Mouse (Mus musculus) intestine, embryonic 14.5 days (tissue): Measurements from ENCODE around the gene Aagab. TPM values are rescaled to one million over a fixed set of nuclear protein-coding genes. Genes with fewer than 3 reads are reported as not detected.
A peak's percentile ranks its signal among the peaks of the same experiment; 100 is the strongest.

Experiments used
- ATAC-seq: fragments of 200-750 bp; cut with Nextera tagmentation; replicated peaks from 2 replicates; pipeline ENCODE4 v1.8.0; 2017; ENCODE audit warnings: low read depth, moderate number of reproducible peaks, moderate TSS enrichment, moderate library complexity; ENCODE audit not compliant: low FRiP score, low TSS enrichment
- DNase-seq: peaks from one replicate; pipeline ENCODE4 v3.0.0-alpha.2; 2018; ENCODE audit warnings: low spot score
- H3K27ac ChIP-seq: fragments of 300-500 bp; sonication (generic); 2 replicates; pipeline ENCODE4 v1.5.1; 2014; ENCODE audit warnings: low read depth, mild to moderate bottlenecking, control low read depth
- H3K27me3 ChIP-seq: fragments of 300-500 bp; sonication (generic); replicated peaks from 2 replicates; pipeline ENCODE4 v1.6.1; 2014; ENCODE audit warnings: low read length, control low read depth; ENCODE audit not compliant: control insufficient read depth, insufficient read depth
- H3K36me3 ChIP-seq: fragments of 300-500 bp; sonication (generic); 2 replicates; pipeline ENCODE4 v1.6.1; 2014; ENCODE audit warnings: low read length, control low read depth; ENCODE audit not compliant: control insufficient read depth, insufficient read depth
- H3K4me1 ChIP-seq: fragments of 300-500 bp; sonication (generic); replicated peaks from 2 replicates; pipeline ENCODE4 v1.6.1; 2014; ENCODE audit warnings: low read length, control low read depth, mixed read lengths; ENCODE audit not compliant: control insufficient read depth, insufficient read depth
- H3K4me2 ChIP-seq: fragments of 300-500 bp; sonication (generic); 2 replicates; pipeline ENCODE4 v1.6.1; 2014; ENCODE audit warnings: low read length
- H3K4me3 ChIP-seq: fragments of 300-500 bp; sonication (generic); 2 replicates; pipeline ENCODE4 v1.5.1; 2014; ENCODE audit warnings: low read depth, low read length, control low read depth, mixed read lengths
- H3K9ac ChIP-seq: fragments of 300-500 bp; sonication (generic); 2 replicates; pipeline ENCODE4 v1.6.1; 2014; ENCODE audit warnings: mild to moderate bottlenecking, low read length
- H3K9me3 ChIP-seq: fragments of 300-500 bp; sonication (generic); 2 replicates; pipeline ENCODE4 v1.6.1; 2016; ENCODE audit warnings: low read length, control low read depth; ENCODE audit not compliant: control insufficient read depth
- WGBS: fragments of 180-500 bp; shearing (Covaris S2); extraction: QIAGEN DNeasy Blood & Tissue Kit; methylation state at CpG from one replicate; pipeline ENCODE4 v1.1.7; 2014; 5-methylcytosine and 5-hydroxymethylcytosine counted together
- polyA plus RNA-seq: library from polyadenylated mRNA; unstranded; fragments of >200 nt; fragmentation: Nextera tagmentation; extraction: Ambion mirVana; gene quantifications from 2 replicates; pipeline ENCODE4 v1.2.1, GENCODE M21; 2014

Aagab gene
- polyA plus RNA-seq, 1 experiment from 2014 or later: 26.0 TPM

DNA sequence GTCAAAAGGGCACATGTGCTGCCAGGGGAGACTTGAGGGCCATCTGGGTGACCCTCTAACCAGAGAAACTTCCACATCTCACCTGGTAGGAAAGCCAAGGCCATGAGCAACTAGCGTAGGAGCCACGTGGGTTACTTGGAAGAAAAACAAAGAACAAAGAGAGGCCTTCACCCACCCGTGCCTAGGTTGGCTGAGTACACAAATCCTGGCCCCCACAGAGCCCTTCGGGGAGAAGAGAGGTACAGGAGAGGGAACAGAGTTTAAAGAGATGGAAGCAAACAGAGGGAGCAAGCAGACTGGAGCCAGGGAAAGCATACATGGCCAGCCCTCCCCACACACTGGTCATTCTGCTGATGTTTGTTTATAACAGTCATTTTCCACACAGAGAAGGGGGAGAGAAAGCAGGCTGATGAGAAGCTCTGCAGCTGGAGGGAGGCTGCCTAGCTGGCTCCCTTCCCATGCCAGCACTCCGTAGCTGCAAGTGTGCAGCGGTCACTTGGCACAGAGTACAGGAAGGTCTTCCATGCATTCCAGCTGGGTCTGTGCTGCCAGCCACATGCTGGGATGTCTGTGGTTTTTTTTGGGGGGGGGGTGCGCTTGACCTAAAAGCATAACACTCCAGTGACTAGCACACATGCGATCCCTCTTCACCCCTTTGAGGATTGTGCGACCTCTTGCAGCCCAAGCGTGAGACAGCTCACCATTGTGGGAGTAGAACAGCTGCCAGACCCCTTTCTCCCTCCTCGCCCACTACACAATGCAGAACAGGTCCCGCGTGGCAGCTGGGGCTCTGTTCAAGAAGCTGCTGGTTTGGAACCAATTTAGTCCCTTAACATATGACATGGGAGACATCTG, 62.6 kb downstream of the Aagab start:
- Histone ChIP-seq H3K27ac (0 out of 2 replicates have a peak overlapping the region, but pooled peaks have one; percentile 6), H3K36me3 (peaks cover 38% of the 10 kb centered on the region), H3K4me2 (no peak overlapping the region), H3K9me3 (0 out of 2 replicates have a peak, but pooled peaks cover 2% of the 10 kb centered on the region), H3K4me3 (no peak overlapping the region), H3K4me1 (peaks cover 29% of the 10 kb centered on the region), H3K27me3 (no peaks in the 10 kb centered on the region), H3K9ac (no peak overlapping the region)
- ATAC-seq: no peak
- DNase-seq: no peak
- WGBS: 55% methylated on average over 13 of the region's 13 CpGs

DNA sequence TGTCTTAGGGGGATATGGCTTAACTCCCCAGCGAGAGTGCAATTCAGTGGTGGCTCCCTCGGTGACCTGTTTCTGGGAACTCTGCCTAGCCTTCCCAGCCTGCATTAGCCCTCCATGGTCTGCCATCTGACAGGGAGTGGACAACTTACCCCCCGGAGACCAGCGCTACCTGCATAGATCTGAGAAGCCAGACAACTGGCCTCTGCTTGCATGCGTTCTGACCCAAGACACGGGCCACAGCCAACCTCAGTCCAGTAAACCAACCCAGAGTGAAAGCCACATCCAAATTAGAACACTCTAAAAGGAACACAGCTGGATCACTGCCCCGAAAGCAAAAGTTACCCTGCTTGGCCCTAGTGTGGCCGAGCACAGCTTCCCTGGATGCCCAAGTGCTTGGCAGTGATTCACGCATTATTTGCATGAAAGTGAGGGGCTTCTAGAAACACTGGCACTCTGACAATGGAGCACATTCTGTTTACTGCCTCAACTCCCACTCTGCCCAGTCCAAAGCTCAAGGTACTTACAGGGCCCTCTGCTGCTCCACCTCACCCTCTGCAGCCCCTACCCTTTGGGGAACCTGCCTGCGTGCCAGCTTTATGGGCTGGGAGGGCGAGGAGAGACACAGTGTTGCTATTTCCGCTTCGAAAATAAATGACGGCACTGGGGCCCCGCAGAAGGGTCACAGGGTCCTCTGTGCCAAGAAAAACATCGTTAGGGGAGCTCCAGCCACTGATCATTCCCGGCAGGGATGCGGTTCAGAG, 64.3 kb downstream of the Aagab start:
- ATAC-seq: no peak
- no peak overlapping the region for H3K27ac ChIP-seq
- no peak overlapping the region for H3K4me2 ChIP-seq
- H3K27me3 ChIP-seq: no peaks in the 10 kb centered on the region
- peaks cover 21% of the 10 kb centered on the region for H3K36me3 ChIP-seq
- WGBS: 65% methylated on average over 18 of the region's 18 CpGs
- peaks cover 3% of the 10 kb centered on the region; the same call in 1 of the 2 replicates for H3K9me3 ChIP-seq
- H3K4me1 ChIP-seq: peaks cover 29% of the 10 kb centered on the region
- no peak for DNase-seq
- no peak overlapping the region for H3K9ac ChIP-seq
- no peak overlapping the region for H3K4me3 ChIP-seq

DNA sequence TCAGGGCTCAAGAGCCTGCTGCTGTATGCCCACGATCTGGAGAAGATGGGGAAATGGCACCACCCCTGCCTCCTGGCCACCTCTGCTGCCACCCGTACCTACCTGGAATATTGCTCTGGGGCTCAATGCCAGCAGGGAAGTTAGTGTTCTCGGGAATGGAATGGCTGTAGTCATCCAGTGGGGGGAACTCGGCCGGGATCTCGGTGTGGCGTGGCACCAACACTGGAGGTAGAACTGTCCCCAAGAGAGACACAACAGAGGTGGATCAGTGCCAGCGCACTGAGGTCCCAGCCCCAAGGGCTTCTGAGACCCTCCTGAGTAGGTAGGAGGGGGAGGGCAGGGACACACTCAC, 64.9 kb downstream of the Aagab start:
- H3K27ac ChIP-seq: no peak overlapping the region
- H3K9ac ChIP-seq: no peak overlapping the region
- H3K36me3 ChIP-seq: peaks cover 16% of the 10 kb centered on the region; the same call in 1 of the 2 replicates
- H3K4me2 ChIP-seq: no peak overlapping the region
- H3K4me3 ChIP-seq: no peak overlapping the region
- peaks cover 3% of the 10 kb centered on the region; the same call in 1 of the 2 replicates for H3K9me3 ChIP-seq
- no peak for DNase-seq
- no peaks in the 10 kb centered on the region for H3K27me3 ChIP-seq
- 83% methylated on average over 8 of the region's 8 CpGs for WGBS
- H3K4me1 ChIP-seq: peaks cover 30% of the 10 kb centered on the region
- no peak for ATAC-seq

DNA sequence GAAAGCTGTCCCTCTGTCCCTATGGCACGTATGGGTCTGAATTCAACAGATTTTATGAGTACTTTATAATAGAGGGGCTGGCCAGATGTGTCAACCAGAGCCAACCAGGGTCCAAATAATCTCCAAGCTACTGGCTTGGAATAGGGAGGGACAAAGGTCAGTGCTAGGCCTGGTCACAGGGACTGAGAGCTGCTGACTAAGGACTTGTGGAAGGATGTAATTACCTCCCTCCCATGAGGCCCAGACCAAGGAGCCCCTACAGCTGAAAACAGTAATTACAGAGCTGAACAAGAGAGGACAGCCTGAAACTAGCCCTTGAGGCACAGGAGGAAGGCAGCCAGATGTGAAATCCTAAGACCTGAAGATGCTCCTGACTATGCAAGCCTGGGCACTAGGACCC, 66.2 kb downstream of the Aagab start:
- ATAC-seq (no peak), DNase-seq (no peak)
- H3K27me3 ChIP-seq: no peaks in the 10 kb centered on the region
- H3K4me1 ChIP-seq: peaks cover 40% of the 10 kb centered on the region
- WGBS: 75% methylated on average over 1 of the region's 1 CpGs
- H3K9ac ChIP-seq: no peak overlapping the region
- no peak overlapping the region for H3K27ac ChIP-seq
- no peak overlapping the region for H3K4me2 ChIP-seq
- H3K36me3 ChIP-seq: peaks cover 11% of the 10 kb centered on the region; the same call in 1 of the 2 replicates
- peaks cover 3% of the 10 kb centered on the region; the same call in 1 of the 2 replicates for H3K9me3 ChIP-seq
- no peak overlapping the region for H3K4me3 ChIP-seq

DNA sequence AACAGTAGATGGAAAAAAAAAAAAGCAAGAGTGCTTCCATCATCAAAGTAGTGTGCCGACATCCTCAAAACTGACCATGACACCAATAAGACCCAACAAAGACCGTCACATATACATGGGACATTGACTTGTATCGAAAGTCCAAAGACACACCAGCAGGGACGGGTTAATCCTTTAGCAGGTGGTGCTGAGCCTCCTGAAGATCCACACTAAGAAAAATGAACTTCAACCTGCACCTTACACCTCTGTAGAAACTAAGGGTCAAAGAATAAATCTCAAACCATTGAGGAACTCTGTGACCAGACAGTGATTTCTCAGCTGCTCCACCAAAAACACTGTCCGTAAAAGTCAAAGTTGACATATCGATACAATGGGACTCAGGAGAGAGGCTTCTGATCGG, 67.4 kb downstream of the Aagab start:
- H3K9me3 ChIP-seq: peaks cover 3% of the 10 kb centered on the region; the same call in 1 of the 2 replicates
- DNase-seq (no peak), ATAC-seq (no peak)
- peaks cover 8% of the 10 kb centered on the region; the same call in 1 of the 2 replicates for H3K36me3 ChIP-seq
- 99% methylated on average over 7 of the region's 7 CpGs for WGBS
- no peak overlapping the region for H3K4me2 ChIP-seq
- no peak overlapping the region for H3K4me3 ChIP-seq
- no peak overlapping the region for H3K27ac ChIP-seq
- peaks cover 35% of the 10 kb centered on the region for H3K4me1 ChIP-seq
- no peak overlapping the region for H3K9ac ChIP-seq
- no peaks in the 10 kb centered on the region for H3K27me3 ChIP-seq

GRCm38 (mm10) chr9:63672797-63673493, 70.5 kb downstream of the Aagab start:
- Histone ChIP-seq H3K36me3 (no peaks in the 10 kb centered on the region), H3K9ac (no peak overlapping the region), H3K27me3 (no peaks in the 10 kb centered on the region), H3K27ac (no peak overlapping the region), H3K4me1 (peaks cover 18% of the 10 kb centered on the region; the same call in 1 of the 2 replicates), H3K9me3 (peaks cover 3% of the 10 kb centered on the region; the same call in 1 of the 2 replicates), H3K4me2 (no peak overlapping the region), H3K4me3 (no peak overlapping the region)
- no peak for ATAC-seq
- no peak for DNase-seq
- 60% methylated on average over 8 of the region's 8 CpGs for WGBS

DNA sequence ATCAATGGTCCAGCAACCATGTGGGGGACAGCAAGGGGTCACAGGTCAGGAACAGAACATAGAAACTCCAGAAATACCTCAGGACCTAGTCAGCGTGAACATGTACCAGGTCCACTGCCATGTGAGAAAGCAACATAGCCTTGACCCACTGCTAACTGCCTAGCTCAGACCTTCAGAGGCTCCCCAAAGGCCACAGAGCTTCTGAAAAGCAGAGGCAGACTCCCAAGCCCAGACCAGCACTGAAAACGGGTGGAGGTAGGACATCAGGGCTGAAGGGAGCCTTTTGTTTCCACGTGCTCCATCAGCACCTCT, 71.0 kb downstream of the Aagab start:
- no peaks in the 10 kb centered on the region for H3K36me3 ChIP-seq
- H3K4me3 ChIP-seq: no peak overlapping the region
- ATAC-seq: no peak
- H3K9ac ChIP-seq: no peak overlapping the region
- H3K4me2 ChIP-seq: no peak overlapping the region
- H3K9me3 ChIP-seq: peaks cover 3% of the 10 kb centered on the region; the same call in 1 of the 2 replicates
- H3K27me3 ChIP-seq: no peaks in the 10 kb centered on the region
- H3K27ac ChIP-seq: no peak overlapping the region
- peaks cover 18% of the 10 kb centered on the region; the same call in 1 of the 2 replicates for H3K4me1 ChIP-seq
- no peak for DNase-seq
- WGBS: 87% methylated on average over 3 of the region's 3 CpGs

DNA sequence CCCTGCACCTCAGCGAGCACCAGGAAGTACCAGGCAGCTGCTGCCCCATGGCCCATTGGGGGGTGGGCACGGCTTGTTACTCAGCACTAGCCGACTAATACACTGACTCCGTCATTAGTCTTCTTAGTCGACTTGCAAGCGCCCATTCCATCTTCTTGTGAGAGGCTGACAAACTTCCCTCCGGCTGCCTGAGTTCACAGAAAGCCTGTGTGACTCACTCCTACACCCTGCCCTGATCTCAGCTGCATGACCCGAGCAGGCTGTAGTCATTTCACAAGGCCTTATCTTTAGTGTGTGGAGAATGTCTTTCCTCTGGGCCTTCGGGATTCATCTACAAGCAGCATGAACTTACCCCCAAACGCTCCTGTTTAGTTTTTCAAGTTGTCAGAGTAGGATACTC, 72.2 kb downstream of the Aagab start:
- H3K27me3 ChIP-seq: no peaks in the 10 kb centered on the region
- WGBS: 80% methylated on average over 10 of the region's 10 CpGs

More for the DNA sequence above, 72.2 kb downstream of the Aagab start:
- Histone ChIP-seq H3K4me3 (no peak overlapping the region), H3K4me1 (peaks cover 11% of the 10 kb centered on the region; the same call in 1 of the 2 replicates), H3K4me2 (no peak overlapping the region), H3K9me3 (peaks cover 3% of the 10 kb centered on the region; the same call in 1 of the 2 replicates), H3K9ac (no peak overlapping the region), H3K36me3 (no peaks in the 10 kb centered on the region), H3K27ac (no peak overlapping the region)
- no peak for ATAC-seq
- no peak for DNase-seq
